Mouse (Mus musculus) cerebellum, adult 2 months (tissue): Measurements from ENCODE around the gene Sat2.

ENCODE experiments used
- CTCF ChIP-seq: fragments of 200-500 bp; IDR thresholded peaks from 2 replicates; pipeline ENCODE4 v1.5.1; 2011; ENCODE audit warnings: low read depth, mild to moderate bottlenecking, control low read depth, low read length, moderate library complexity, borderline replicate concordance; ENCODE audit not compliant: insufficient read depth
- POLR2A ChIP-seq: fragments of 200-500 bp; IDR thresholded peaks from 2 replicates; pipeline ENCODE4 v1.6.1; 2011; ENCODE audit warnings: low read length, control low read depth, borderline replicate concordance; ENCODE audit not compliant: insufficient read depth

DNA sequence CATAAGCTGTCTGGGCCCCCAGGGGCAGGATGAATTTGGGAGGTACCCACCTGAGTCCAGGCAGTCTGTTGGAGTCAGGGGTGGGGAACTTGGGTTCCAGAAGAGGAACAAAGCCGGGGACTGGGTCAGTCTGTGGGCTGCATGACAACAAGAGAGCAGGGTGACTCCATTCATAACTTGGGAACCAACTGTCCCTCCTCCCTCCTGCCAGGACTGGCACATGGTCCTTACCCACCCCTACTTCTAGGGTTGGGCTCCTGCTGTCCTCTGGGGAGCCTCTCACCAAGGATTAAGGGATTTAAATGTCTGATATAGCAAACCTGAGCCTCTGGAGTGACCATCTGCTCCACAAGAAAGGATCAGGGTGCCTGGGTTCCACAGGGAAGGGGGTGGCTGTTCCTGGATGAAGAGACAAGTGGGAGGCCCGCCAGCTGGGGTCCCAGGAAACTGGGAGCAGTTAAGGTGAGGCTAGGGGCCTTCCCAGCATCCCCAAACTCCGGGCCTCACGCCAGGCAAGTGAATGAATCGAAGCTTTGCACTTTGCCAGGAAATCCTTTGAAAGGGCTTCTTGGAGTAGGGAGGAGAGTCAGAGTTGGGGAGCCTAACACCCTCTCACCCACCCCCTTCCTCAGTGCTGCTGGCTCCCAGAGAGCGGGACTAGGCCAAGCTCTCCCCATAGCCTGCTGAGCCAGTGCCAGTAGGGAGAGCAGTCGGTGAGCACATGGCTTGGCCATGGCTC is 29.8 kb upstream of the Sat2 start:
- TF ChIP-seq CTCF (no peak), POLR2A (no peak)
